Mouse (Mus musculus) limb, embryonic 14.5 days (tissue): ENCODE measurements around the gene Scyl2. TPM values are rescaled to one million over a fixed set of nuclear protein-coding genes. Genes with fewer than 3 reads are reported as not detected.

ENCODE experiments used
- ATAC-seq: fragments of 200-750 bp; cut with Nextera tagmentation; 2 replicates; pipeline ENCODE4 v1.8.0; 2017; ENCODE audit warnings: low read depth, moderate number of reproducible peaks, moderate TSS enrichment; ENCODE audit not compliant: low FRiP score
- DNase-seq: peaks from one replicate; pipeline ENCODE4 v3.0.0-alpha.2; 2015; ENCODE audit warnings: low spot score
- H3K27ac ChIP-seq: fragments of 300-500 bp; sonication (generic); replicated peaks from 2 replicates; pipeline ENCODE4 v1.5.1; 2014; ENCODE audit warnings: low read depth, mild to moderate bottlenecking, low read length, moderate library complexity, mixed read lengths
- H3K27me3 ChIP-seq: fragments of 300-500 bp; sonication (generic); 2 replicates; pipeline ENCODE4 v1.6.1; 2014; ENCODE audit warnings: low read length, mixed read lengths; ENCODE audit not compliant: control insufficient read depth, insufficient read depth
- H3K36me3 ChIP-seq: fragments of 300-500 bp; sonication (generic); 2 replicates; pipeline ENCODE4 v1.6.1; 2014; ENCODE audit warnings: mild to moderate bottlenecking, low read length, moderate library complexity, mixed read lengths; ENCODE audit not compliant: control insufficient read depth, insufficient read depth
- H3K4me1 ChIP-seq: fragments of 300-500 bp; sonication (generic); 2 replicates; pipeline ENCODE4 v1.6.1; 2014; ENCODE audit warnings: antibody characterized with exemption, low read length, mixed read lengths; ENCODE audit not compliant: control insufficient read depth, insufficient read depth
- H3K4me2 ChIP-seq: fragments of 300-500 bp; sonication (generic); replicated peaks from 2 replicates; pipeline ENCODE4 v1.6.1; 2014; ENCODE audit warnings: low read depth, mild to moderate bottlenecking, low read length, moderate library complexity; ENCODE audit not compliant: severe bottlenecking
- H3K4me3 ChIP-seq: fragments of 300-500 bp; sonication (generic); replicated peaks from 2 replicates; pipeline ENCODE4 v1.5.1; 2014; ENCODE audit warnings: low read length
- H3K9ac ChIP-seq: fragments of 300-500 bp; sonication (generic); 2 replicates; pipeline ENCODE4 v1.6.1; 2014; ENCODE audit warnings: mild to moderate bottlenecking, low read depth, low read length, moderate library complexity; ENCODE audit not compliant: severe bottlenecking
- H3K9me3 ChIP-seq: fragments of 300-500 bp; sonication (generic); 2 replicates; pipeline ENCODE4 v1.6.1; 2016; ENCODE audit warnings: low read length; ENCODE audit not compliant: control insufficient read depth
- POLR2A ChIP-seq: fragments of 200-500 bp; IDR thresholded peaks from 2 replicates; pipeline ENCODE4 v1.8.0; 2012; ENCODE audit warnings: inconsistent platforms, mild to moderate bottlenecking, moderate library complexity, borderline replicate concordance; ENCODE audit not compliant: insufficient read depth, insufficient read length; ENCODE audit errors: extremely low read depth
- WGBS: fragments of 180-500 bp; shearing (Covaris S2); extraction: QIAGEN DNeasy Blood & Tissue Kit; methylation state at CpG from one replicate; pipeline ENCODE4 v1.1.7; 2014; 5-methylcytosine and 5-hydroxymethylcytosine counted together
- polyA plus RNA-seq, 2 experiments: library from polyadenylated mRNA; depleted of rRNA in 1 of 2; stranded (reverse) in 1 of 2; unstranded in 1 of 2; fragments of >200 nt; fragmentation: Nextera tagmentation in 1 of 2; extraction: Ambion mirVana in 1 of 2; gene quantifications; 2 replicates each; pipeline versions ENCODE4 v1.2.1 to v1.2.3; 2012 to 2014

Scyl2 gene
- polyA plus RNA-seq, 2 experiments: 12.4 to 26.8 TPM

- no peak for TF ChIP-seq POLR2A
- H3K4me2 ChIP-seq: no peak overlapping the region
- H3K36me3 ChIP-seq: peaks cover 12% of the 10 kb centered on the region
- no peak overlapping the region for H3K27ac ChIP-seq
- H3K9ac ChIP-seq: no peak overlapping the region
- ATAC-seq (no peak), DNase-seq (no peak)
- WGBS: 80% methylated on average over 7 of the region's 7 CpGs
- H3K9me3 ChIP-seq: no peaks in the 10 kb centered on the region
- no peak overlapping the region for H3K4me3 ChIP-seq
- H3K4me1 ChIP-seq: no peaks in the 10 kb centered on the region
- no peaks in the 10 kb centered on the region for H3K27me3 ChIP-seq
Observed at GRCm38 (mm10) chr10:89667571-89667970, 18.5 kb downstream of the Scyl2 start.

- no peaks in the 10 kb centered on the region for H3K27me3 ChIP-seq
- ATAC-seq: no peak
- WGBS: 93% methylated on average over 9 of the region's 9 CpGs
- H3K4me1 ChIP-seq: no peaks in the 10 kb centered on the region
- H3K9me3 ChIP-seq: no peaks in the 10 kb centered on the region
- no peak for DNase-seq
- no peak for TF ChIP-seq POLR2A
- no peak overlapping the region for H3K4me3 ChIP-seq
- no peak overlapping the region for H3K4me2 ChIP-seq
- H3K9ac ChIP-seq: no peak overlapping the region
- H3K27ac ChIP-seq: no peak overlapping the region
- H3K36me3 ChIP-seq: peaks cover 20% of the 10 kb centered on the region
Observed at GRCm38 (mm10) chr10:89665679-89666078, 20.4 kb downstream of the Scyl2 start.

GRCm38 (mm10) chr10:89664977-89665645 is 21.0 kb downstream of the Scyl2 start:
- 92% methylated on average over 8 of the region's 8 CpGs for WGBS
- Histone ChIP-seq H3K27me3 (no peaks in the 10 kb centered on the region), H3K4me2 (no peak overlapping the region), H3K4me1 (no peaks in the 10 kb centered on the region), H3K4me3 (no peak overlapping the region), H3K27ac (no peak overlapping the region), H3K9ac (no peak overlapping the region), H3K36me3 (peaks cover 20% of the 10 kb centered on the region), H3K9me3 (no peaks in the 10 kb centered on the region)
- TF ChIP-seq POLR2A: no peak
- ATAC-seq (no peak), DNase-seq (no peak)

- ATAC-seq (no peak), DNase-seq (no peak)
- Histone ChIP-seq H3K4me2 (no peak overlapping the region), H3K4me3 (no peak overlapping the region), H3K4me1 (no peaks in the 10 kb centered on the region), H3K27me3 (no peaks in the 10 kb centered on the region), H3K36me3 (peaks cover 58% of the 10 kb centered on the region), H3K9me3 (no peaks in the 10 kb centered on the region), H3K9ac (no peak overlapping the region), H3K27ac (no peak overlapping the region)
- TF ChIP-seq POLR2A: no peak
- 89% methylated on average over 5 of the region's 5 CpGs for WGBS
Observed at GRCm38 (mm10) chr10:89656366-89656765, 29.7 kb downstream of the Scyl2 start.

GRCm38 (mm10) chr10:89652912-89653311 is 33.2 kb downstream of the Scyl2 start:
- ATAC-seq: no peak
- peaks cover 52% of the 10 kb centered on the region for H3K36me3 ChIP-seq
- whole genome bisulfite sequencing: 90% methylated on average over 8 of the region's 8 CpGs

More at GRCm38 (mm10) chr10:89652912-89653311, 33.2 kb downstream of the Scyl2 start:
- no peaks in the 10 kb centered on the region for H3K9me3 ChIP-seq
- no peaks in the 10 kb centered on the region for H3K4me1 ChIP-seq
- H3K4me2 ChIP-seq: no peak overlapping the region
- H3K9ac ChIP-seq: no peak overlapping the region
- no peaks in the 10 kb centered on the region for H3K27me3 ChIP-seq
- no peak for TF ChIP-seq POLR2A
- H3K4me3 ChIP-seq: no peak overlapping the region
- no peak overlapping the region for H3K27ac ChIP-seq
- DNase-seq: no peak
